Mouse (Mus musculus): ENCODE measurements around the gene Zc3hc1. TPM values are rescaled to one million over a fixed set of nuclear protein-coding genes. Genes with fewer than 3 reads are reported as not detected.

Gene Zc3hc1
- 11.9 and 13.7 TPM in 2 replicates for polyA plus RNA-seq (2012; rRNA removed)
- polyA plus RNA-seq (2014; fragmentation: Nextera tagmentation; extraction: Ambion mirVana), result 23.4 and 24.1 TPM in 2 replicates

DNA sequence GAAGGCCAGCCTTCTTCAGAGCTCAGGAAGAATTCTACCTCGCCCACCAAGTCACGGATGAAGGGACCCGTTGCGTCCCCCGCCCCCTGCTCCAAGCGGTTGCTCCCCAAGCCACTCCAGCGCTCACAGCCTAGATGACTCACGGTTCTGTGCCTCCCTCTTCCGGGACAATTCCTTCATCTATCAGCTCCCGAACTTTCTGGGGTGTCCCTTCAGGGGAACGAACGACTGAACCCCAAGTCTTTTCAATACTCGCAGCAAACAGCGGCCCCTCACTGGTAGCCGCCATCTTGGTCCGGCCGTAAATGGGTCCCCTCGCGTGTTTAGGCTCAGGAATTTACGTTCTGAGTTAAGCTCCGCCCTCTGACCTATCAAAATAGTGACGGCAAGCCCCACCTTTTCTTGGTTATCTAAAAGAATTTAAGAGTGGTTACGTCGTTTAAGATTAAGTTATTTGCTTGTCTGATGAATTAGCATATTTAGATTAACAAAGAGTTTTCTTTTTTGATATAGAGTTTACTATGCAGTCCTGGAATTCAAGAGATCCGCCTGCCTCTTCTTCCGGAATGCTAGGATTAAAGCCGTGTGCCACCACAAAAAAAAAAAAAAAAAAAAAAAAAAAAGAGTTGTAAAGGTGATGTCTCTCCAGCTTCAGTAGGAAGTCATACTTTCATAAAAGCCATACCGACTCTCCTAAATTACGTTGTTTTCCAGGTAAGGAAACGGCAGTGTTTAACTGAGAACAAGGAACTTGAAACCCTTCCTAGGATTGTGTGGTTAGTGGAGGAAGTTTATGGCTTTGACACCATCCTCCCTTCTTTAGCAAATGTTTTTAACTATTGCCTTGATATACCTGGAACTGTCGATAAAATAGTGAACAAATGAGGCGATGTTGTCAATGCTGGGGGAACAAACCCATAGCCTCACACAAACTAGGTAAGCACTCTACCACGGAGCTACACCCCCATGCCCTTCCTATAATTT, at the start of gene Zc3hc1:
Gene Zc3hc1 (minus strand): TSS at position 315 of the 984 bp plus-strand sequence.
- H3K4me1 ChIP-seq (replicated peaks; ENCODE audit: control insufficient read depth in 2 of 2, insufficient read depth in 2 of 2, low read length in 1 of 2), result peaks cover 5 to 8% of the 10 kb centered on the region in 2 experiments
- TF ChIP-seq CTCF (IDR thresholded peaks at IDR 0.05; ENCODE audit: low read depth) (no peak), EP300 (IDR thresholded peaks at IDR 0.05; ENCODE audit: low read depth) (no peak)
- peak; percentile 84 to 88 (median 87) for DNase-seq (ENCODE audit: low read depth in 3 of 3, low spot score in 3 of 3)
- H3K27ac ChIP-seq, result peak within 1 kb of the TSS; percentile 34
- H3K9ac ChIP-seq (replicated peaks), result peak within 1 kb of the TSS; percentile 79
- peak; percentile 84 for ATAC-seq (ENCODE audit: insufficient read depth)
- peak within 1 kb of the TSS; percentile 69 for H3K4me2 ChIP-seq (ENCODE audit: low read depth)
- 8% methylated on average over 33 of the region's 33 CpGs for WGBS (ENCODE audit: insufficient replicate concordance)
- H3K4me3 ChIP-seq (ENCODE audit: insufficient read depth in 1 of 2, low read depth in 2 of 2, low read length in 2 of 2), result peak within 1 kb of the TSS; percentile 86 to 98
- H3K27me3 ChIP-seq (ENCODE audit: control insufficient read depth, insufficient read depth, low read length), result no peaks in the 10 kb centered on the region
- peaks cover 3% of the 10 kb centered on the region; the same call in 1 of the 2 replicates for H3K36me3 ChIP-seq (replicated peaks; ENCODE audit: control insufficient read depth, insufficient read depth, low read depth)
- H3K9me3 ChIP-seq (ENCODE audit: control insufficient read depth, low read length), result no peaks in the 10 kb centered on the region

DNA sequence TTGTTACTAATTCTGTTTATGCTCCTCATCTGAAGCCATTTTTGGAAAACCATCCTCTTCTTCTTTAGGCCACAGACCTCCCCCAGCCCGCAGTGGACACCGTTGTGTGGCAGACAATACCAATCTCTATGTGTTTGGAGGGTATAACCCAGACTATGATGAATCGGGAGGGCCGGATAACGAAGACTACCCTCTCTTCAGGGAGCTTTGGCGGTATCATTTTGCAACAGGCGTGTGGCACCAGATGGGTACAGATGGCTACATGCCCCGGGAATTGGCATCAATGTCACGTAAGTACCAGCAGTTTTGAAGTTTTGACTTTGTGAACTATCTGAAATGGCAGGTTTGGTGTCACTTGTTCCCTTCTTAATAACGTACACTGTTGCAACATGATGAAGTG, 48.7 kb upstream of the Zc3hc1 start:
- Histone ChIP-seq H3K36me3 (replicated peaks; ENCODE audit: control insufficient read depth, insufficient read depth, low read depth) (peaks cover 11% of the 10 kb centered on the region), H3K9ac (replicated peaks) (no peak overlapping the region), H3K27ac (no peak overlapping the region), H3K4me3 (ENCODE audit: insufficient read depth in 1 of 2, low read depth in 2 of 2, low read length in 2 of 2) (no peak overlapping the region), H3K4me2 (ENCODE audit: low read depth) (no peak overlapping the region), H3K4me1 (replicated peaks; ENCODE audit: control insufficient read depth in 2 of 2, insufficient read depth in 2 of 2, low read length in 1 of 2) (no peaks in the 10 kb centered on the region; a peak in 1 of 4 replicates), H3K9me3 (ENCODE audit: control insufficient read depth, low read length) (no peaks in the 10 kb centered on the region), H3K27me3 (ENCODE audit: control insufficient read depth, insufficient read depth, low read length) (no peaks in the 10 kb centered on the region)
- ATAC-seq (ENCODE audit: insufficient read depth), result no peak
- DNase-seq (ENCODE audit: low read depth in 3 of 3, low spot score in 3 of 3), result no peak
- 89% methylated on average over 10 of the region's 10 CpGs for WGBS (ENCODE audit: insufficient replicate concordance)
- TF ChIP-seq CTCF (IDR thresholded peaks at IDR 0.05; ENCODE audit: low read depth) (no peak), EP300 (IDR thresholded peaks at IDR 0.05; ENCODE audit: low read depth) (no peak)

DNA sequence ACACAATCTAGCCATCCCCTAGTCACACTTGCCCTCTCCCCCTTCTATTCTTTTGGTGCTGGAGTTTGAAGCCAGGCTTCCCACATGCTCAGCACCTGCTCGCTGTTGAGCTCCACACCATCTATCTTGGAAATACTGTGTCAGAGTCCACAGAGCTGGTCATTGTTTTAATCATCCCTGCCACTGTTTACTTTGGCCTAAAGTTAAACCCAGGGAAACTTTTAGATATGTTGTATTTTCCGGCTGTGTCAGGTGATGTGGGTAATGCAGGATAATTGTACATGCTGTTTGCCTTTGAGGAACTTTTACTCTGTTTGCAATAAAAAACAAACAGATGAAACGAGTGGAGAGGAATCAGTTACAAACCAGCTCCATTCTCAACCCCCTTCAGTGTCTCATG, 46.2 kb upstream of the Zc3hc1 start:
- Histone ChIP-seq H3K36me3 (replicated peaks; ENCODE audit: control insufficient read depth, insufficient read depth, low read depth) (peaks cover 5% of the 10 kb centered on the region), H3K4me2 (ENCODE audit: low read depth) (no peak overlapping the region), H3K4me1 (replicated peaks; ENCODE audit: control insufficient read depth in 2 of 2, insufficient read depth in 2 of 2, low read length in 1 of 2) (no peaks in the 10 kb centered on the region; a peak in 1 of 4 replicates), H3K9ac (replicated peaks) (no peak overlapping the region), H3K27ac (no peak overlapping the region), H3K4me3 (ENCODE audit: insufficient read depth in 1 of 2, low read depth in 2 of 2, low read length in 2 of 2) (no peak overlapping the region), H3K27me3 (ENCODE audit: control insufficient read depth, insufficient read depth, low read length) (no peaks in the 10 kb centered on the region), H3K9me3 (ENCODE audit: control insufficient read depth, low read length) (no peaks in the 10 kb centered on the region)
- 64% methylated on average over 3 of the region's 3 CpGs for WGBS (ENCODE audit: insufficient replicate concordance)
- TF ChIP-seq CTCF (IDR thresholded peaks at IDR 0.05; ENCODE audit: low read depth), result no peak
- TF ChIP-seq EP300 (IDR thresholded peaks at IDR 0.05; ENCODE audit: low read depth), result no peak
- DNase-seq (ENCODE audit: low read depth in 3 of 3, low spot score in 3 of 3) (no peak), ATAC-seq (ENCODE audit: insufficient read depth) (no peak)

DNA sequence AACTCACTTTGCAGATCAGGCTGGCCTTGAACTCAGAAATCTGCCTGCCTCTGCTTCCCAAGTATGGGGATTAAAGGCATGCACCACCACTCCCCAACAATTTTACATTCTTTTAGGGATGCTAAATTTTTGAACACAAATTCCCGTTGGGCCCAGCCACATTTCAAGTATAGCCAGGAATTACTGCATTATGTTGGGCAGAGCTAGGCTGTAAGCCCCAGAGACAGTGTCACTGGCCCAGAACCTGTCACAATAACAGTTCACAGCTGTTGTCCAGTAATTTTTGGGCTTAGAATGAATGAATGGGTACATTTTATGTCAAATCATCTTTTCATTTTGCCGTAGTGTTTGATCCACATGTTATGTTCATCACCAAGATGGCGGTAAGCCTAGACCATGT, 45.6 kb upstream of the Zc3hc1 start:
- Histone ChIP-seq H3K4me2 (ENCODE audit: low read depth) (no peak overlapping the region), H3K36me3 (replicated peaks; ENCODE audit: control insufficient read depth, insufficient read depth, low read depth) (no peaks in the 10 kb centered on the region), H3K4me3 (ENCODE audit: insufficient read depth in 1 of 2, low read depth in 2 of 2, low read length in 2 of 2) (no peak overlapping the region), H3K9me3 (ENCODE audit: control insufficient read depth, low read length) (no peaks in the 10 kb centered on the region), H3K27ac (no peak overlapping the region), H3K9ac (replicated peaks) (no peak overlapping the region), H3K27me3 (ENCODE audit: control insufficient read depth, insufficient read depth, low read length) (no peaks in the 10 kb centered on the region), H3K4me1 (replicated peaks; ENCODE audit: control insufficient read depth in 2 of 2, insufficient read depth in 2 of 2, low read length in 1 of 2) (no peaks in the 10 kb centered on the region; a peak in 1 of 4 replicates)
- DNase-seq (ENCODE audit: low read depth in 3 of 3, low spot score in 3 of 3) (no peak), ATAC-seq (ENCODE audit: insufficient read depth) (no peak)
- WGBS (ENCODE audit: insufficient replicate concordance), result 87% methylated on average over 3 of the region's 3 CpGs
- TF ChIP-seq CTCF (IDR thresholded peaks at IDR 0.05; ENCODE audit: low read depth) (no peak), EP300 (IDR thresholded peaks at IDR 0.05; ENCODE audit: low read depth) (no peak)
